Mouse (Mus musculus) liver, postnatal 0 days (tissue): ENCODE results near the gene Dst. TPM values are rescaled to one million over a fixed set of nuclear protein-coding genes. Genes with fewer than 3 reads are reported as not detected.

Experiments
- ATAC-seq: fragments of 200-750 bp; cut with Nextera tagmentation; 2 replicates; pipeline ENCODE4 v1.8.0; 2017; ENCODE audit warnings: mild to moderate bottlenecking, moderate library complexity
- DNase-seq: peaks from one replicate; pipeline ENCODE4 v3.0.0-alpha.2; 2016
- H3K27ac ChIP-seq: fragments of 300-500 bp; sonication (generic); 2 replicates; pipeline ENCODE4 v1.5.1; 2014; ENCODE audit warnings: antibody characterized with exemption, moderate library complexity, mild to moderate bottlenecking, low read depth
- H3K27me3 ChIP-seq: fragments of 300-500 bp; sonication (generic); 2 replicates; pipeline ENCODE4 v1.6.1; 2014; ENCODE audit warnings: low read length, control low read depth, mixed read lengths; ENCODE audit not compliant: insufficient read depth
- H3K36me3 ChIP-seq: fragments of 300-500 bp; sonication (generic); replicated peaks from 2 replicates; pipeline ENCODE4 v1.6.1; 2014; ENCODE audit warnings: mild to moderate bottlenecking, control low read depth, low read length, moderate library complexity, mixed read lengths; ENCODE audit not compliant: insufficient read depth
- H3K4me1 ChIP-seq: fragments of 300-500 bp; sonication (generic); 2 replicates; pipeline ENCODE4 v1.6.1; 2014; ENCODE audit warnings: antibody characterized with exemption, mild to moderate bottlenecking, control low read depth; ENCODE audit not compliant: insufficient read depth
- H3K4me2 ChIP-seq: fragments of 300-500 bp; sonication (generic); 2 replicates; pipeline ENCODE4 v1.6.1; 2014; ENCODE audit warnings: low read depth, mild to moderate bottlenecking, low read length, moderate library complexity, mixed read lengths
- H3K4me3 ChIP-seq: fragments of 300-500 bp; sonication (generic); 2 replicates; pipeline ENCODE4 v1.5.1; 2014; ENCODE audit warnings: low read depth, low read length
- H3K9ac ChIP-seq: fragments of 300-500 bp; sonication (generic); replicated peaks from 2 replicates; pipeline ENCODE4 v1.6.1; 2014; ENCODE audit warnings: mild to moderate bottlenecking, moderate library complexity
- H3K9me3 ChIP-seq: fragments of 300-500 bp; sonication (generic); 2 replicates; pipeline ENCODE4 v1.6.1; 2016; ENCODE audit warnings: mild to moderate bottlenecking, control low read depth, low read length, mixed read lengths
- CTCF ChIP-seq: sonication (generic); IDR thresholded peaks from 2 replicates; pipeline ENCODE4 v1.5.1; 2016; ENCODE audit warnings: antibody characterized with exemption, low read depth
- EP300 ChIP-seq: IDR thresholded peaks from 2 replicates; pipeline ENCODE4 v1.6.1; 2016; ENCODE audit warnings: antibody characterized with exemption, low read depth, mild to moderate bottlenecking
- WGBS: fragments of 180-500 bp; shearing (Covaris S2); extraction: QIAGEN DNeasy Blood & Tissue Kit; methylation state at CpG from one replicate; pipeline ENCODE4 v1.1.7; 2014; ENCODE audit not compliant: insufficient replicate concordance; 5-methylcytosine and 5-hydroxymethylcytosine counted together
- polyA plus RNA-seq: library from polyadenylated mRNA; unstranded; fragments of >200 nt; fragmentation: Nextera tagmentation; extraction: Ambion mirVana; gene quantifications from 2 replicates; pipeline ENCODE4 v1.2.1, GENCODE M21; 2015

Gene Dst
- polyA plus RNA-seq, 1 experiment from 2014 or later: 6.4 TPM

DNA sequence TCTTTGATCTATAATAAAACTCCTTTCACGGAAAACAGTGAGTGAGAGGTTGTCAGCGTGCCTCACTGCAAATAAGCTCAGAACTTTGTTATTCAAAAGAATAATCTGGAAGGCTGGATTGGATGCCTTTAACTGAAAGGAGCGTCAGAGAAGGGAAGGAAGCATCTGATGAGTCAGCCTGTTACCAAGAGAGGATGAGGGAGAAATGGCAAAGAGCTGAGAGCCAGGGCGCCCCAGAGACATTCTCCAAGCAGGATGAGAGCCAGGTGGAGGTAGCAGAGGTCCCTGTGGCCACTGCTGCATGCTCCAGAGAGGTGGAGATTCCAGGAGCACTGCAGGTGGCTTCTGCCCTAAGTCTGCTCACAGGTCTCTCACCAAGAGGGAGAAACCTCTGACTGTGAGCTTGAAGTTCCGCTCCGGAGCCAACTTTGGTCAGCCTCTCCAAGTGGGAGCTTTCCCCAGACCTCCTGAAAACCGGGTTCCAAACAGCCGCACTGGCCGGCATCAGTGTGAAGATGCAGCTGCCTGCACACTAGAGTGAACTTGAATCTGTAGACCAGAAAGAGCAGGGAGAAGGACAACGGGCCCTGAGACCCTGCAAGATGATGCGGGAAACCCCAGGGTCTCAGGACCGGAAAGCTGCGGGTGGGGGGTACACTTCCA lies 231.3 kb downstream of the Dst start:
- no peaks in the 10 kb centered on the region for H3K9me3 ChIP-seq
- H3K36me3 ChIP-seq: 0 out of 2 replicates have a peak, but pooled peaks cover 2% of the 10 kb centered on the region
- no peaks in the 10 kb centered on the region for H3K4me1 ChIP-seq
- H3K9ac ChIP-seq: no peak overlapping the region
- 70% methylated on average over 13 of the region's 13 CpGs for WGBS
- ATAC-seq: no peak
- H3K27ac ChIP-seq: no peak overlapping the region
- no peak overlapping the region for H3K4me2 ChIP-seq
- TF ChIP-seq EP300 (no peak), CTCF (no peak)
- DNase-seq: no peak
- H3K27me3 ChIP-seq: no peaks in the 10 kb centered on the region
- H3K4me3 ChIP-seq: no peak overlapping the region

DNA sequence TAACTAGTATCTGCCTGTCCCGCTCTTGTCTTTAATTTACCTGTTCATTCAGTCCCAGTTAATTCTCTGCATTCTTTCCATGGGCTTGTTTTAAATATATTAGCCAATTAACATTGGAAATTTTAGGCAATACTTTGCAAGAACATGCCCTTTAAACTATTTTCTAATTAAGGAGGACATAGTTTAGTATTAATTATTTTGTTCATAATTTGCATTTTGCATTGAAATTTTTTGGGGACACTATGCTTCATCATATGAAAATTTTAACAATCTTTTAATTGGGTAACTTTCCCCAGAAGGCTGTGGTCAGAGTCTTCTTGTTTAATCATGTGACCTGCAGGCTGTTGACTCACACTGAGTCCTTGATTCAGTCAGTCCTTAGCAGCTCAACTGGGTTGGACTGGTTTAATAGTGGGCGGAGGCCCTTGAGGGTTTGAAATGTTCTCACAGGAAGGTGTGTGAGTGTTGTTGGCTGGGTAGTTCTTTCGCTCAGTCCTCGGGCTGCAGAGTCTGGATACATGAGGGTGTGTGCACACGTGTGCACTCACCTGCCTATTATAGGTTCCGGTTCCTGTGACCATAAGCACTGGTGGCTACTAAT lies 231.9 kb downstream of the Dst start:
- Histone ChIP-seq H3K9me3 (no peaks in the 10 kb centered on the region), H3K4me1 (no peaks in the 10 kb centered on the region), H3K27me3 (no peaks in the 10 kb centered on the region), H3K36me3 (0 out of 2 replicates have a peak, but pooled peaks cover 2% of the 10 kb centered on the region), H3K4me2 (no peak overlapping the region), H3K4me3 (no peak overlapping the region), H3K9ac (no peak overlapping the region), H3K27ac (no peak overlapping the region)
- DNase-seq (no peak), ATAC-seq (no peak)
- TF ChIP-seq EP300: no peak
- 72% methylated on average over 6 of the region's 6 CpGs for WGBS

- 56% methylated on average over 3 of the region's 3 CpGs for WGBS
Observed at GRCm38 (mm10) chr1:34140686-34141085, 232.7 kb downstream of the Dst start.

DNA sequence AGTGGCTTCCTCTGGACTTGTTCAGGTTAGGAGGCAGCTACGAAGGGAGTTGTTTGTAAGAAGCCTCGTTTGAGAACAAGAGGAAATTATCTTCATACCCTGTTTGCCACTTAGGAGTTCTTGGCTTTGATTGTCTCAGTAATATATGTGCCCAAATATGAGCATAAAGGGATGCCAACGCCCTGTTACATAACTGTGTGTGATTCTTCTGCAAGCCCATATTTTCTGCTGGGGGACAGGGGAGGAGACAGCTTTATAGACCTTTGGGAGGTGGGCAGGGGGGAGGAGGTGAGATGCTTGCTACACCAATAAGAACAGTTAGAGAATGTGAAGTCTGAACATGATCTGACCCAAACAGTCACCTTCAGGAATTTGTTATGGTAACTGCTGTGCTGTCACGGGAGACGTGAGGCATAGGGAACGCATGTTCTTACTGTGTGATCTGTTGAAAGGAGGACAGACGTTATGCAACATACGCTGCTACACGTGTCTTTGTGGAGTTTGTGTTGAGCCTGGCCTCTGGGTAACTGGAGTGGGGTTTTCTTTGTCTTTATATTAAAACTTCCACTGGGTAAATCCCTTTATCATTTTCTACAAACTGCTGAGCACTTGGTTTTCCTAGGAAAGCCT lies 235.0 kb downstream of the Dst start:
- 58% methylated on average over 9 of the region's 9 CpGs for whole genome bisulfite sequencing

More at GRCm38 (mm10) chr1:34140686-34141085, 232.7 kb downstream of the Dst start:
- DNase-seq (no peak), ATAC-seq (no peak)
- H3K27me3 ChIP-seq: no peaks in the 10 kb centered on the region
- TF ChIP-seq CTCF (no peak), EP300 (no peak)
- H3K9me3 ChIP-seq: no peaks in the 10 kb centered on the region
- no peak overlapping the region for H3K27ac ChIP-seq
- 0 out of 2 replicates have a peak, but pooled peaks cover 2% of the 10 kb centered on the region for H3K36me3 ChIP-seq
- H3K4me1 ChIP-seq: no peaks in the 10 kb centered on the region
- no peak overlapping the region for H3K4me3 ChIP-seq
- H3K4me2 ChIP-seq: no peak overlapping the region
- no peak overlapping the region for H3K9ac ChIP-seq

GRCm38 (mm10) chr1:34144826-34145225 lies 236.8 kb downstream of the Dst start:
- DNase-seq: no peak
- Histone ChIP-seq H3K27ac (no peak overlapping the region), H3K9ac (no peak overlapping the region), H3K4me1 (no peaks in the 10 kb centered on the region), H3K4me3 (no peak overlapping the region), H3K9me3 (no peaks in the 10 kb centered on the region), H3K4me2 (no peak overlapping the region), H3K27me3 (no peaks in the 10 kb centered on the region), H3K36me3 (no peaks in the 10 kb centered on the region)
- 84% methylated on average over 7 of the region's 7 CpGs for WGBS
- TF ChIP-seq EP300: no peak
- TF ChIP-seq CTCF: no peak
- ATAC-seq: no peak

More for the DNA sequence above, 235.0 kb downstream of the Dst start:
- Histone ChIP-seq H3K4me3 (no peak overlapping the region), H3K36me3 (no peaks in the 10 kb centered on the region), H3K27ac (peak overlapping the region; percentile 0; the same call in 1 of the 2 replicates), H3K4me1 (no peaks in the 10 kb centered on the region), H3K9ac (no peak overlapping the region), H3K4me2 (no peak overlapping the region), H3K27me3 (no peaks in the 10 kb centered on the region), H3K9me3 (no peaks in the 10 kb centered on the region)
- TF ChIP-seq CTCF (no peak), EP300 (no peak)
- DNase-seq (no peak), ATAC-seq (peak; percentile 85)

DNA sequence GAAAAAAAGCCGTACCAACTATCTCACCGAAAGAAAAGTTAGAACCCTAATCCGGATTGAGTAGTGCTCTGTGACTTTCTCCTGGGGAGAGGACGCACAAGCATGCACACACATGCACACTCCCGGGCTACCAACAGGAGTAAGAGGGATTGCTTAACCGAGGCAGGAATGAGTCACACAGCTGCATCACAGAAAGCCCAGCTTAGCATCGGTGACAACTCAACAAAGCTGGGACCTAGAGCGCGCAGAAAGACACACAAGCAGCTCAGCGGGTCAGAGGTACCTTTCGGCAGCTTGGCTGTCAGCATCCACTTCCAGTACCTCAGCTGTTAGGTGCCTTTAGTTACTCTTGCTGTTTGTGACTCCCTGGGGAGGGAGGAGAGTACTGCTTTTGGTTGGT lies 240.0 kb downstream of the Dst start:
- no peak overlapping the region for H3K9ac ChIP-seq
- no peaks in the 10 kb centered on the region for H3K9me3 ChIP-seq
- no peak overlapping the region for H3K27ac ChIP-seq
- no peak overlapping the region for H3K4me3 ChIP-seq
- H3K4me1 ChIP-seq: no peaks in the 10 kb centered on the region
- no peak for TF ChIP-seq CTCF
- TF ChIP-seq EP300: no peak
- H3K27me3 ChIP-seq: no peaks in the 10 kb centered on the region
- H3K4me2 ChIP-seq: no peak overlapping the region
- no peaks in the 10 kb centered on the region for H3K36me3 ChIP-seq
- DNase-seq: no peak
- 83% methylated on average over 11 of the region's 11 CpGs for WGBS
- ATAC-seq: no peak
